Mouse (Mus musculus): ENCODE results near the gene 0610009B22Rik.

- TF ChIP-seq CTCF (IDR thresholded peaks at IDR 0.05; ENCODE audit: borderline replicate concordance, insufficient read depth, low read length) (no peak), POLR2A (IDR thresholded peaks at IDR 0.05; ENCODE audit: low read depth, low read length) (no peak)
Measured at GRCm38 (mm10) chr11:51652889-51653418, 35.7 kb downstream of the 0610009B22Rik start.

Data from embryonic fibroblast, embryonic 13.5 days (primary cell).